In the genomic region with DNA sequence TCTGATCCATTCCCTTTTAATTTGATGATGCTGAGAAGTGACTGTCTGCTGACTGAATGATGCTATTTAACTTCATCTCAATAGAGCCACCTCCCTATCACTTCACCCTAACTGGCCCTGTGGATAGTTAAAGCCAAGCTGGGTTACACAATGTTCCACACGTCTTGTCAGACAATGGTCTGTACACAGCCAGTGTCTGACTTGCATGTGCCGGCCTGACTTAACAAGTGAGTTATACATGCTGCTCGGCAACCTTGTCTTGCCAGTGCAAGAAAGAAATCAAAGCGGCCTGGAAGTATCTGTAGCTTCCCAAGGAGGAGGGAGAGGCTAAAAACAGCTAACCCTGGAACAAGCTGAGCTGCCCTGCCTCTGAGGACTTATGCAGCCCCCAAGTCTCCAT, we compare ENCODE assay signal across 12 mouse cellular contexts.
DNase-seq lines count a peak whose midpoint lies in the region; ATAC-seq and TF ChIP-seq lines count a peak whose summit lies in the region.
"Had no signal": no experiment of that assay in that cellular context is flagged by ENCODE, and none has a peak within 500 bp of the region (broad histone marks: within the 10 kb centered on the region; RNA-seq: fewer than 3 reads in every experiment).

No protein-coding gene starts in this region.

- peak; percentile 26 for DNase-seq in adrenal gland, postnatal 14 days
- no peak for DNase-seq in adrenal gland, adult 18-20 months (ENCODE audit: low spot score in 2 of 2)
- DNase-seq in heart, adult 8-10 months (ENCODE audit: low spot score), result no peak
- no peak for DNase-seq in thymus, adult 2 months
- DNase-seq in thymus, postnatal 25 days, result no peak
- DNase-seq in gastrocnemius, postnatal 25 days, result no peak
- DNase-seq: lung, adult 2 months had no signal

- TF ChIP-seq CTCF in thymus, adult 2 months (IDR thresholded peaks at IDR 0.05; ENCODE audit: borderline replicate concordance, control insufficient read depth, extremely low read depth, insufficient read depth, low read length, poor library complexity), result no peak

- H3K9ac ChIP-seq in heart, embryonic 16.5 days (ENCODE audit: low read length), result no peak overlapping the region
- no peak overlapping the region for H3K9ac ChIP-seq in stomach, embryonic 16.5 days (ENCODE audit: low read length)
- H3K9ac ChIP-seq: hindbrain, embryonic 14.5 days; limb, embryonic 13.5 days had no signal

- no peak overlapping the region for H3K4me3 ChIP-seq in heart, embryonic 16.5 days (ENCODE audit: low read length)
- H3K4me3 ChIP-seq in thymus, adult 2 months (ENCODE audit: control insufficient read depth, insufficient read depth, low read length), result no peak overlapping the region
- H3K4me3 ChIP-seq in stomach, embryonic 16.5 days (replicated peaks; ENCODE audit: low read length), result no peak overlapping the region
- H3K4me3 ChIP-seq: limb, embryonic 13.5 days had no signal

- peaks cover 23% of the 10 kb centered on the region for H3K4me1 ChIP-seq in heart, embryonic 16.5 days (ENCODE audit: control insufficient read depth, insufficient read depth, low read length)
- peaks cover 24% of the 10 kb centered on the region for H3K4me1 ChIP-seq in thymus, adult 2 months (replicated peaks; ENCODE audit: control insufficient read depth, insufficient read depth, low read length)
- H3K4me1 ChIP-seq in stomach, embryonic 16.5 days (ENCODE audit: control insufficient read depth, insufficient read depth, low read length), result peaks cover 6% of the 10 kb centered on the region; the same call in 1 of the 2 replicates

- ATAC-seq in heart, embryonic 16.5 days (replicated peaks; ENCODE audit: extremely low read depth, insufficient read depth, low FRiP score), result no peak
- peak; percentile 53; the same call in 1 of the 2 replicates for ATAC-seq in stomach, embryonic 16.5 days (ENCODE audit: insufficient read depth, low FRiP score)

- H3K9me3 ChIP-seq in heart, embryonic 16.5 days (replicated peaks; ENCODE audit: control insufficient read depth, low read length), result no peaks in the 10 kb centered on the region
- no peaks in the 10 kb centered on the region for H3K9me3 ChIP-seq in stomach, embryonic 16.5 days (replicated peaks; ENCODE audit: control insufficient read depth, low read length)
- H3K9me3 ChIP-seq: limb, embryonic 13.5 days had no signal

- H3K4me2 ChIP-seq in heart, embryonic 16.5 days (ENCODE audit: low read depth, low read length), result no peak overlapping the region
- H3K4me2 ChIP-seq in stomach, embryonic 16.5 days (ENCODE audit: low read depth, low read length), result no peak overlapping the region
- H3K4me2 ChIP-seq: hindbrain, embryonic 14.5 days; limb, embryonic 13.5 days had no signal

- no peak for TF ChIP-seq POLR2A in thymus, adult 2 months (IDR thresholded peaks at IDR 0.05; ENCODE audit: control insufficient read depth, extremely low read depth, insufficient read depth, low read length, poor library complexity)

- WGBS in heart, embryonic 16.5 days, result 41% methylated on average over 4 of the region's 4 CpGs
- 84% methylated on average over 4 of the region's 4 CpGs for WGBS in thymus, adult 2 months
- 38% methylated on average over 4 of the region's 4 CpGs for WGBS in stomach, embryonic 16.5 days

- peak overlapping the region; percentile 7 for H3K27ac ChIP-seq in heart, embryonic 16.5 days (ENCODE audit: low read length)
- H3K27ac ChIP-seq in thymus, adult 2 months (ENCODE audit: control insufficient read depth, insufficient read depth, low read length), result peak overlapping the region; percentile 70
- peak overlapping the region; percentile 65 for H3K27ac ChIP-seq in stomach, embryonic 16.5 days (ENCODE audit: low read length)
- H3K27ac ChIP-seq: hindbrain, embryonic 14.5 days; kidney, postnatal 0 days; limb, embryonic 13.5 days had no signal

- no peaks in the 10 kb centered on the region for H3K27me3 ChIP-seq in heart, embryonic 16.5 days (ENCODE audit: control insufficient read depth, insufficient read depth, low read length)
- H3K27me3 ChIP-seq in thymus, adult 2 months (ENCODE audit: control insufficient read depth, insufficient read depth, low read length), result no peaks in the 10 kb centered on the region
- H3K27me3 ChIP-seq in stomach, embryonic 16.5 days (ENCODE audit: control insufficient read depth, insufficient read depth, low read length), result no peaks in the 10 kb centered on the region
- H3K27me3 ChIP-seq: limb, embryonic 13.5 days had no signal

- H3K36me3 ChIP-seq in heart, embryonic 16.5 days (ENCODE audit: control insufficient read depth, insufficient read depth), result no peaks in the 10 kb centered on the region
- H3K36me3 ChIP-seq in thymus, adult 2 months (ENCODE audit: control insufficient read depth, insufficient read depth, low read length), result no peaks in the 10 kb centered on the region
- no peaks in the 10 kb centered on the region for H3K36me3 ChIP-seq in stomach, embryonic 16.5 days (ENCODE audit: control insufficient read depth, insufficient read depth, low read length)
- H3K36me3 ChIP-seq: limb, embryonic 13.5 days had no signal

Comparison
In these comparisons a context has a peak if more than half of its experiments do, and no peak if none do; other contexts are left out.
1. H3K27ac ChIP-seq: peak in every context shown above with its lines; median percentile 70 in thymus, adult 2 months; 65 in stomach, embryonic 16.5 days; 7 in heart, embryonic 16.5 days.